Mouse (Mus musculus) fat pad, adult 2 months (tissue): Measurements from ENCODE around the gene Cfap70.

Experiments
- DNase-seq: peaks from one replicate; pipeline ENCODE4 v3.0.0-alpha.2; 2011; ENCODE audit warnings: low read depth, low spot score; ENCODE audit errors: extremely low read depth

The Cfap70 gene

GRCm38 (mm10) chr14:20428593-20428992, 23.4 kb downstream of the Cfap70 start:
- DNase-seq = no peak

GRCm38 (mm10) chr14:20423046-20423445, 29.0 kb downstream of the Cfap70 start:
- no peak for DNase-seq

GRCm38 (mm10) chr14:20422257-20422656, 29.8 kb downstream of the Cfap70 start:
- no peak for DNase-seq

DNA sequence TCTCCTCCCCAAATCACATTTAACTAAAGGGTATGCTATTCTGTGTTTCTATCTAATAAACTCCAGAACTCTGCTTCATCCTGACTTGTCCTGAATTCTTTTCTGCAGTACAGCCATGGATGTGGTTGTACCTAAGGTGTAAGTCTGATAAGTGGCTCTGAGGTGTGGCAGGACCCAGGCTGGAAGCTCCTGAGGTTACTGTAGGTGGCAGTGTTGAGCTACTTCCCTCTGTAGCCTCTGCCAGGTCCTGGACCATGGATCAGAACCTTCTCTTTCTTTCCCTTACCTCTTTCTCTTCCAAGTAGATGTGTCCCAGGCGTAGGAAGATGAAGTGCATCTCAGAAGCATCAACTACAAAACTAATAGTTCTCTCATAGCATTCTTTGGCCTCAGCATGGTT, 52.0 kb downstream of the Cfap70 start:
- no peak for DNase-seq

DNA sequence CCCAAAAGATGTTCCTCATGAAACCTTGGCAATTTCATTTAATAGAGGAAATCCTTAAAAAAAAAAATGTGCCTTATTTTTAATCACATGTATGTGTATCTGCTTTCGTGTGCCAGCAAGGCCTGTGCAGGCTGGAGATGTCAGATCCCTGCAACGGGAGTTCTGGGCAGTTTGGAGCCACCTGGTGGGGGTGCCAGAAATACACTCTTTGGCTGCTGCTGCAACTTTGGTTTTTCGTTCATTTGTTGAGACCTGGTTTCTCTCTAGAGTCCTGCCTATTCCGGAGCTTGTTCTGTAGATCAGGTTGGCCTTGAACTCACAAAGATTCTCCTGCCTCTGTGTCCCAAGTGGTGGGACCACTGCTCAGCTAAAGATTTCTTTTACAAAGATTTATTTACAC, 53.2 kb downstream of the Cfap70 start:
- no peak for DNase-seq

DNA sequence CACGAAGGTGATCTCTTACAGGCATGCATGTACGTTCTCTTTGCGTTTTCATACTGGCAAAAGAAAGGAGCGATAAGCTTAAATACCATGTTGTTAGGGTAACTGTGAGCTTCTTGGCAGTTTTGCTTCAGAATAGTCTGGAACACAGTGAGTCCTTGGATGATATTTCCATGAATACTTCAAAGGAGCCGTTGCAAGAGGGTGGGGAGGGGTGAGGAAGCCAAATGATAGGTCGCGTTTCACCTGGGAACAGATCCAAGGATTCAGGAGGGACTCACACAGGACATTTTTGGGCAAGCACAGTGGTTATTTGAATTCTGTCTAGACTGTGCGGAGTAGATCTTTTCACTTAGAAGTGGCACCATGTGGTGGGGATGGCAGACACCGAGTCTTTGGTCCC, 54.8 kb downstream of the Cfap70 start:
- no peak for DNase-seq

DNA sequence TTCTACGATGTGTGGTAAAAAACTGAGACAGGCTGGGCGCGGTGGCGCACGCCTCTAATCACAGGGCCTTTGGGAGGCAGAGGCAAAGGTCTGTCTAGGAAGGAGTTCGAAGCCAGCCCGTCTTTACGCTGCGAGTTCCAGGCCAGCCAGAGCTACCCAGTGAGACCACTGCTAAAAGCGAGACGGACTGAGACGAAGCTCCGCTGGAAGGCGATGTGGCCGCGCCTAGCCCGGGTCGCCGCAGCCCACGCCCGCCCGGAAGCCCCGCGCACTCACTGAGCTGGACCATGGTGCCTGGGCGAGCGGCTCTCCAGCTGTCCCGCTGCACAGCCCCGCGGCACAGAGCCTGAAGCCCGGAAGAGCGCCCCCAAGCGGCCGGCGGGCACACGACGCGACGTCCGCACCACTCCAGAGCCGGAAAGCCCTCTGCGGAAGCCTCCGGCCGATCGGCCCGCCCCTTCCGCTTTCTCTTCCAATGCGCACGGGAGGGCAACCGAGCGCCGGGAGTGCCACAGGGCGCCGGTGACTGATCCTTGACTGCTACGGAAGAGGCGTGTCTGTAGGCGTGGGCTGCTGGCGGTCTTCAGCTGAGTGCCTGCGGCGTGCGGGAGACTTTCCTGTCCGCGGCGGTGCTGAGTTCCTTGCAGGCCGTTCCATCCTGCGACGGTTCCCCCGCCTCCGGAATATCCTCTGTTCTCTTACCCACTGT, 58.7 kb downstream of the Cfap70 start, which contains the start of gene Mrps16:
Gene Mrps16, minus strand, starts transcription at position 430 of the 709 bp plus-strand sequence.
- DNase-seq = peak; percentile 37

- no peak for DNase-seq
These were observed 59.7 kb downstream of the Cfap70 start for GRCm38 (mm10) chr14:20392326-20392725.

- no peak for DNase-seq
These were observed 62.5 kb downstream of the Cfap70 start for GRCm38 (mm10) chr14:20389446-20390079.

GRCm38 (mm10) chr14:20388441-20389129, 63.4 kb downstream of the Cfap70 start, which contains the start of gene Dnajc9:
Dnajc9 (minus strand) TSS chr14:20388910.
- no peak for DNase-seq

DNA sequence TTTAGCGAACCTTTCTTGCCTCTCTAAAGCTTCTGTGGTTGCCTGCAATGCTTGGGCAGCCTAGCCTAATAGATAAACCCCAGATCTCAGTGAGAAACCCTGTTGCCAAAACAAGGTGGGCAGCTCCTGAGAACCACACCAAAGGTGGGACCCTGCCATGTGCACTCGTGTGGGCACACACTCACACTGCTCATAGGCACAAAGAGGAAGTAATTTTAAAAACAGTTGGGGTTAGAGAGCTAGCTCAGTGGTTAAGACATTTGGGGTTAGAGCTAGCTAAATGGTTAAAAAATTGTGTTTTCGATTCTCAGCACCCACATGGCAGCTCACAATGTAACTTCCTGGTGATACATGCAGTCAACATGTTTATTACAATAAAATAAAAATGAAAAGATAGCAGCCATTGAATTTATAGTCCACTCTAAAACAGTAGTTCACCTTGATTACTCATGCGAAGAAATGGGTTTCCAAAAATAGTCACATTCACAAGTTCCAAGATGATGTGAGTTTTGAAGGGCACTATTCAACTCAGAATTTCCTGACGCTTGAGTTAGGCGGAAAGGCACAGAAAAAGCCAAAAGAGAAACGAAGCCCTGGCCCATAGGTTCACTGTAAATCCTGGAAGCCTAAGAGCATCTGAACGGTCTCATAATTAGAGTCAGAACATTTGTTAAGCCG, 72.1 kb downstream of the Cfap70 start:
- DNase-seq = no peak

GRCm38 (mm10) chr14:20379087-20379640, 72.9 kb downstream of the Cfap70 start:
- DNase-seq = no peak

DNA sequence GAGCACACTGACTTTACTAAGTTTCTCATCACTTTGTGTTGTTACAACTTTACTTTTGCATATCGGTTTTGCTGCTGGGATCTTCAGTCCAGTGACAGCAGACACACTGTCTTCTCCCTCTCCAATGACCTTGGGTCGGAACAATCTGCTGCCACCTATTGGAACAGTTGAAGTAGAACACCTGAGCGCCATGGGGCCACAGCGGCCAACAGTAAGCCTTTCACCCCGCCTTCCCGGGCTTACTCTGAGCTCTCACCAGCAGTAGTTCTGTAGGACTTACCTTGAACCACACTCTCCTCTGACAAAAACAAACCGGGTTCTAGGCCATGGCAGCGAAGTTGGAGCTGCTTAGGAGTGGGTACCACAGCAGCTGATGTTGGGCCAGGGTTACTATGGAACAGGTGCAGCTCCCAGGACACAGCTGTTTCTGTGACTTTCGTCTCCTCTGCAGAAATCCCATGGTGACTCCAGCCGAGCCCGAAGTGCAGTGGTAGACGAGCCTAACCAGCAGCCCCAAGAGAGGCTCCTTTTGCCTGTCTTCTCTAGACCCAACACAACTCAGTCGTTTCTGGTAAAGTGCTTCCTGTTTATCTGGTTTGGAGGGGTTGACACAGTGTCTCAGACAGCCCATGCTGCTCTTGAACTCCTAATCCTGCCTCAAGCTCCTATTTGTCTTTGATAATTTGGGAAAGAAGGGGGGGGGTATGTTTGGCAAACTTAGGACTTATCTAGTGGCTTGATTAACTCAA, 73.5 kb downstream of the Cfap70 start:
- no peak for DNase-seq

GRCm38 (mm10) chr14:20377112-20377521, 74.9 kb downstream of the Cfap70 start:
- no peak for DNase-seq

GRCm38 (mm10) chr14:20371854-20372253, 80.2 kb downstream of the Cfap70 start:
- DNase-seq = no peak

DNA sequence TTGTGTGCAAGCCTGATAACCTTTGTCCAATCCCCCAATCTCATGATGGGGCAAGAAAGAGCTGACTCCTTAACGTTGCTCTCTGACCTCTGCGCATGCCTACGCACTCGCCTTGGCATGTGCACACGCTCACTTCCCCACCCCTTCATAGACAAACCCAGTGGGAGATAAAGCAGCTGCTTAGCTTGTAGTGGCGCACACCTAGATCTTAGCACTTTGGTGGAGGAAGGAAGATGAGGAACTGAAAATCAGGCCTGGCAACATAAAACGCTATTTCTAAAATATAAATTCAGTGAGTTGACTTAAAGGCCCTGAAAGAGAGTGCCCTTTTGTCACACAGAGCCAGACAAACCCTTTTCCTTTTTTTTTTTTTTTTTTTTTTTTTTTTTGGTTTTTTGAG, 81.2 kb downstream of the Cfap70 start:
- no peak for DNase-seq

GRCm38 (mm10) chr14:20368271-20368670, 83.8 kb downstream of the Cfap70 start:
- DNase-seq = no peak

GRCm38 (mm10) chr14:20363230-20363629, 88.8 kb downstream of the Cfap70 start:
- DNase-seq = no peak

DNA sequence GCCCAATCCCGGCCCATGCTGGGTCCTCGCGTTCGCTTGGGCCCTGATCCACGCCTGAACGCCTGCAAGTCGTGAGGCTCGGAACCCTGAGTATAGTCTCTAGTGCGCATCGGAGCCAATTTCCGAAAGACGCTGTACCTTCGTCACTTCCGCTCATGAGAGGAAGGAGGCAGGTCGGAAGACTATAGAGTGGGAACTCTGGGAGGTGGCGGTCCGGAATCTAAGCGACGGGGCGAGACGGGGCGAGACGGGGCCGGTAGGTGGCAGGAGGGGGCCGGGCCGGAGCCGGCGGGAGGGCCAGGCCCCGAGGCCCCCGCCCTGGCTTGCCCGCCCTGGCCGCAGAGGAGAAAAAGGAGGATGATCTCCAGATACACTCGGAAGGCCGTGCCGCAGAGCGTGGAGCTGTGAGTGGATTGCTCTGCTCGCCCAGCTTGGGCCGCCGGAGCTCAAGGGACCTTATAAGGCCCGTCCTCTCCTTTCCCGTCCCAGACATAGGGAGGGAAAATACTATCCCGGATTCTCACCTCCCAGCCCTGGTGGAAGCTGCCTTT, 104.0 kb downstream of the Cfap70 start, which contains the start of the genes Ecd and Fam149b:
Gene Ecd, minus strand, starts transcription at position 131 of the 551 bp plus-strand sequence.
Gene Fam149b, plus strand, starts transcription at position 172 of the 551 bp plus-strand sequence.
- peak; percentile 65 for DNase-seq
